Mouse (Mus musculus) adrenal gland, adult 2 months (tissue): Measurements from ENCODE around the gene Hcrtr1. TPM values are rescaled to one million over a fixed set of nuclear protein-coding genes. Genes with fewer than 3 reads are reported as not detected.
A peak's percentile ranks its signal among the peaks of the same experiment; 100 is the strongest.

Experiments used
- DNase-seq: peaks from one replicate; pipeline ENCODE4 v3.0.0; 2021
- polyA plus RNA-seq: library from polyadenylated mRNA; depleted of rRNA; stranded (reverse); fragments of >200 nt; gene quantifications from 2 replicates; pipeline ENCODE4 v1.2.3, GENCODE M21; 2012
- total RNA-seq, 2 experiments: library from RNA; stranded (reverse); gene quantifications; 2 replicates each; pipeline ENCODE4 v1.2.3; 2021

Hcrtr1 gene
- total and polyA plus RNA-seq, 3 experiments = 0.69 to 7.6 (median 0.86) TPM

- DNase-seq = peak; percentile 96
Observed at GRCm38 (mm10) chr4:130168280-130169183, 29.4 kb upstream of the Hcrtr1 start.

GRCm38 (mm10) chr4:130167814-130168213 lies 28.7 kb upstream of the Hcrtr1 start:
- no peak for DNase-seq

DNA sequence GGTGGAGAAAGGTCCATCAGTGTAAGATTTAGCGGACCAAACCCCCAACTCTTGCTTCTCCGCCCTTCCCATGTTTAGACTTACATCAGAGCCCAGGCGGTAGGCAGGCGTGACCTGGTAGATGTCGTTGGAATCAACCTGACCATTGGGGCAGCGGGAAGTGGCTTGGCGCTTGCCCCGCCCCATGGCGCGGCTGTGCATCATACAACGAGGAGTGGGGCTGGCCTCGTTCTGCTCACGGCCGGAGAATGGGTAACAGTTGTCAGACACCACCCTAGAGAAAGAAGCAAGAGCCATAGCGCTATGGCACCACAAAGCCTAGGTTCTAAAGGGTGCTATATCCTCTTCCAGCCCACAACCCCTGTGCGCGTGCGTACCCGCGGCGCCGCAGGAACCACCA lies 28.2 kb upstream of the Hcrtr1 start:
- DNase-seq = no peak

- peak; percentile 63 for DNase-seq
Observed at GRCm38 (mm10) chr4:130166592-130166991, 27.4 kb upstream of the Hcrtr1 start.

DNA sequence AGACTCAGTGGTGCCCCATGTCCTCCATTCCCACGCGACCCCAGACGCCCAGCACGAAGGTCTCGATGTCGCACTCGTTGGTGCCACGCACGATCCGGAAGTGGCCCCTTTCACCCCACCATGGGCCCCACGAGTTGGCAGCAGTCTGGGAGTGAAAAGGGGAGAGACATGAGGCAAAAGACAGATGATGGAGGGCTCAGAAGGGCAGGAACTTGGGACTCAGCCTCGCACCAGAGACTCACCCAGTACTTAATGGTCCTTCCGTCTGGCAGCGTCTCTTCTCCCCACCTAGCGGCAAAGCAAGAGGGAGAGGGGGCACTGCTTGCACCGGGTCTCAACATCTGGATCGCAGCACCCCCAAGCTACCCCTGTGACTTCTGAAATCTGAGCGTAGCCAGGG lies 26.9 kb upstream of the Hcrtr1 start:
- no peak for DNase-seq

DNA sequence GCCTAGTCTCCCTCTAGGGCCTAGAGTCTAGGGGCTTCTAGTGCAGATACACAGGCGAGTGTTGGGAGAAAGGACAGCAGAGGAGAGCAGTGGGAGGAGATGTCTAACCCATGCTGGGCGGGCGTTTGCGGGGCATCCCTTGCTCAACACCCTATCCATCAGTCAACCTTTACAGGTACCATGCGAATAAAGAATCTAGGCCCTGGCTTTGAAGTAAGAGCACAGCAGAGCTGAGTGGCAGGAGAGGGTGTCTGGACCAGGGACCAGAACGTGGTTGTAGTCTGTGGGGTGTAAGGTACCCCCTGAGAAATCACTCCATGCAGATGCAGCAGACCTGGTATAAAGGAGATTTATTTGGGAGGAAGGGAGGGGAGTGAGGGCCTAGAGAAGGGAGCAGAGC lies 25.0 kb upstream of the Hcrtr1 start:
- no peak for DNase-seq

- peak; percentile 85 for DNase-seq
Observed at GRCm38 (mm10) chr4:130163391-130163861, 24.3 kb upstream of the Hcrtr1 start.

DNA sequence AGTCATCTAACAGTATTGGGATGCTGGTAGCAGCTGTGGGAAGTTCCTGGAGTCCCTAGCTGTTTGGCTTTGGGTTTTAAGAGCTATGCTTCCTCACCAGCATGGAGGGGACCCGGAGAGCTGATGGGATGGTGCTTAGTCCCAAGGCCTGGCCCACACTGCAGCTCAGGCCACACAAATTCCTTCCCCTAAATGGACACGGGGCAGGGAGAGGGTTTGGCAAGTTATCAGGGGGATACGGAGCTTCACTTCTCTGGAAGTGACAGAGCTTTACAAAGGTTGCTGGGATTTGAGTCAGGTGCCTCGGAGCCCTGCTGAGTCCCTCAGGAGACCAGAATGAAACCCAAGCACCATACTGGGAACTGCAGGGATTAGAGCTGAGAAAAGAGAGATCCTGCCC lies 22.2 kb upstream of the Hcrtr1 start:
- DNase-seq = no peak

DNA sequence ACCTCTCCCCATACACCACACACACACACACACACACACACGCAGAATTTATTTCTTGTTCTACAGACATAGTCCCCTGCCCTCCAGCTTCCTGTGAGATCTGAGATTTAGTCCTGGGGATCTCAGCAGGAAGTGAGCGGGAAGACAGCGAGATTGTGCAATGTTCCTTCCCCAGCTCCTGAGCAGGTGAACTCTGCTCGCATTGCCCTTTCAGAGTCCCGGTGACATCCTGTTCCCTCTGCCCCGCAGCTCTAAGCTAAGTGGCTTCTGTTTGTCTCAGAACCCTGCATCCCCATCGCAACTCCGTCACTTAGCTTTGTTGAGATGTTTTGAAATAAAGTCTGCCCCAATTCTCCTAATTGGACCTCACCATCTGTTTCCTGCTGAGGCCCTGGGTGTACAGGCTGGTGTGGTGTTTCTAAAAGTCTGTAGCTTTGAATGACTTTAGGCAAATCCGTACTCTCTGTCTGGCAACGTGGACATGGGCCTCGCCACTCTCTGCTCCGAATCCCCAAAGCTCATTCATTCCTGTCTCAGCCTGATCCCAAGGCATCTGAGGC lies 17.7 kb upstream of the Hcrtr1 start:
- no peak for DNase-seq

GRCm38 (mm10) chr4:130154250-130154649 lies 15.1 kb upstream of the Hcrtr1 start:
- DNase-seq = no peak

GRCm38 (mm10) chr4:130148405-130148804 lies 9.2 kb upstream of the Hcrtr1 start:
- no peak for DNase-seq

DNA sequence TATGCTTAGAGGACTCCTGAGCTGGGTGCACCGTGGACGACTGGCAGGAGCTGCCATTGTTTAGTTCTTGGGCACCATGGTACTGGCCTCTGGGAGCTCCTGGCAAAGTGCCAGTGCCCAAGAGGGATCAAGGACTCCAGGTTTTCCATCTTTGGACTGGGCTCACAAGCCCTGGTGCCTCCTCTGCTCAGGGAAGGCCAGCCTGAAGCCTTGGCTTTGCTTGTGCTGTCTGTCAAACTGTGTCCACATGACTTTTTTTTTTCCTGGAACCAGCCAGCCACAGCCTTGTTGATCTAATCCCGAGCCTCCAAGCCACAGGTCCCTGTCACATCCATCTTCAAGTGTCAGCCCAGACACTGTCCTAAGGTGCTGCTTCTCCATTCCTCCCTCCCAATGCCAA lies 2.6 kb upstream of the Hcrtr1 start:
- peak; percentile 76 for DNase-seq

DNA sequence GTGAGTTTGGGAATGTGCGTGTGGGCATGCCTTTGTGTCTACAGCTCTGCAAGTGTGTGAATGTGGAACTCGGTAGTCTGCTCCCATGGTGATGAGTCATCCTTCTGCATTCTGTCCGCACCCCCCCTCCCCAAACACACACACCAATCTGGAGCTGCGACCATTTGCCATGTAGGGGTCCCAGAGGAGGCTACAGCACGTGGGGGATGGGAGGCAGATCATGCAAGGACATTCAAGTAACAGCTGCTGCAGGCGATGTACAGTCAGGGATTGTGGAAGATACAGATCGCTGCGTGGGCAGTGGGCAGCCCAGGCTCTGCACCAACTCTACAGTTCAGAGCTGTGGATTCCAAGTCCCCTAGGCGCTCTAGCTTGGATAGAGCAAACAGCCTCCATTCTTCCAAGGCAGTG lies 1.8 kb upstream of the Hcrtr1 start:
- DNase-seq = no peak

DNA sequence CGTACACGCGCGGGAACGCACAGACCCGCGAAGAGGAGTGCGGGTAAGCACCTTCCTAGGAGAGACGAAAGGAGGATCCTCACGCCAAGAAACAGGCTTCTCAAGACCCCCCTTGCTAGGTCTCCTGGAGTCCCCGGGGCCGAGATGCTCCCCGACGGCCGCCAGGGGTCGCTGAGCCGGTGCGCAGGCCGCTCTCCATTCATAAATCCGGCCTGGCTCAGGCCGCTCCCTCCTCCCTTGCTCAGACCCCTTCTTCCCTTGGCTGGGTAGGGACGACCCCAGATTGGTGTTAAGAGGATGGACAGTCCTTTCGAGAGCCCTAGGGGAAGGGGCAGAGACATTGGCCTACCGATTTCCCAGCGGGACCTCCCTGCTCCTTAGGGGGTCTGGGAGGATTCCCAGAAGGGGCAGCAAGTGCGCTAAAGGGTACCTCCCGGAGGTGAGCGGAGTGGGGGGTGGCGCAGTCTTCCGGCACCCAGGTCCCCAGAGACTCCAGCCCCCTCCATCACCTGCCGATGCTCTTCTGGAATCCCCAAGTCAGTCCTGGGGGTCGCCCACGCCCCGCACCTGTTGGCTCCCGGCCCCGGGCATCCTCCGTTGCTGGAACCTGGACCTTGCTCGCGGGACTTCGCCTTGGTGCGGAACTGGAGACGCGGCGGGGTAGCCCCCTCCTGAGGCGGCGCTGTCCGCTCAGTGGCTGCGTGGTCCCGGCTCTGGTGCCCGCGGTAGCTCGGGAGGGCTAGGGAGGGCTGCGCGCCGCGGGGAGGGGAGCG lies 532 bp downstream of the Hcrtr1 start:
- DNase-seq = peak; percentile 78

DNA sequence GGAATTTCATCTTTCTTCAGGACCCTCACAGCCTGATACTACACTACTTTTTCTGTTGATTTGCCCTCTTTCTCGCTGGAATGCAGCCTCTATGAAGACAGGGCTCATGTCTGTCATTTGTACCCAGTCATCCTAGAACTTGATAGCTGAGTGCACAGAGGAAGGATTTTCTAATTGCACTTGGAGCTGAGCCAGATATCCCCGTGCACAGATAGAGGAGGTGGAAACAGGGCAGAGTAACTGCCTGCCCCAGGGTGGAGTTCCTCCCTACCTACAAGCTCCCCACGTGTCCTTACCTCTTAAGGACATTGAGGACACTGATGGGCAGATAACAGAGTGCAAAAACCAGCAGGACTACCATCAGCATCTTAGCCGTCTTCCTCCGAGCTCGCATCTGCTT lies 5.8 kb downstream of the Hcrtr1 start:
- no peak for DNase-seq

GRCm38 (mm10) chr4:130131448-130132105 lies 7.6 kb downstream of the Hcrtr1 start:
- DNase-seq = no peak

DNA sequence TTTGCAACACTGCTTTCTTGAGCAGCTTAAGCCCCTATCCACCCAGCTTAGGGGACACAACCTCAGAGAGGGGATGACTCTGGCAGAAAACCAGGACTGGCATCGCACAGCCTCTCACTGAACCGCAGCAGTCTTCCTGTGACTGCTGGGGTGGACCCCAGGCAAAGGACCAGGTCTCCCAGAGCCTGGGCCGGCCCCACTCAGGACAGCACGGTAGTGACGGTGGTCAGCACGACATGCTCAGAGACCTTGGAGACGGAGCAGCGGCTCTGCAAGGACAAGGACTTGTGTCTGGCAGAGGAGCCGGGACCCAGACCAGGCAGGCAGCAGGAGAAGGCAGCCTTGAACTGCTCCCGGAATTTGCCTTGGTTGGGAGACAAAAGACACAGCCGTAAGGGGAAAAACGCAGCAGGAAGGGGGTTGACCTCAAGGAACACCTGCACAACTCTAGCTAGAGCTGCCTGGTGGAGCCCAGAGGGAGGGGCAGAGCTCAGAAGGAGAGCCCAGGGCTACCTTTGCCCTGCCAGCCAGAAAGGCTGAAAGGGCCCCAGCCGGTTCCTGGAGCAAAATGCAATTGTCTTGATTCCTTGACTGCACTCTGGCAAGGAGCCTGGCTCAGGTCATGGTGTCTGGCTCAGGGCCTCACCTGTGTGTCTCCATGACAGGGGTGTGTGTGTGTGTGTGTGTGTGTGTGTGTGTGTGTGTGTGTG lies 8.4 kb downstream of the Hcrtr1 start:
- peak; percentile 67 for DNase-seq

DNA sequence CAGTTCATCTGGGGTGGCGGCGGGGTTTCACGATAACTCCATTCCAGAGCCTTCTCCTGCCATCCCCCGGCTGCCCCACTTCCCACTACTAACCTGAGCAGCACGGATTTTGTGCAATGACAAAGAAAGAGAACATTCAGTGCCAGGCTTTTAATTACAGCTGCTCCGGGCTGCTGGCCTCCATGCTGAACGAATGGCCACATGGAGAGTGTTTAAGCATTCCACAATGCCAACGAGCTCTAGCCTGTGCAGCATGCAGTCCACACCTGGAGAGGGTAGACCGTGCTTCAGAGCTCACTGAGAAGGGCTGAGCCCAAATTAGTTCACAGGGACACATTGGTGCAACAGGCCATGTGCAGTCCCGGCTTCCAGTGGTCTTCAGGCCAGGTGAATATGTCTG lies 9.1 kb downstream of the Hcrtr1 start:
- DNase-seq = no peak

- DNase-seq = no peak
Observed at GRCm38 (mm10) chr4:130128907-130129306, 10.3 kb downstream of the Hcrtr1 start.

DNA sequence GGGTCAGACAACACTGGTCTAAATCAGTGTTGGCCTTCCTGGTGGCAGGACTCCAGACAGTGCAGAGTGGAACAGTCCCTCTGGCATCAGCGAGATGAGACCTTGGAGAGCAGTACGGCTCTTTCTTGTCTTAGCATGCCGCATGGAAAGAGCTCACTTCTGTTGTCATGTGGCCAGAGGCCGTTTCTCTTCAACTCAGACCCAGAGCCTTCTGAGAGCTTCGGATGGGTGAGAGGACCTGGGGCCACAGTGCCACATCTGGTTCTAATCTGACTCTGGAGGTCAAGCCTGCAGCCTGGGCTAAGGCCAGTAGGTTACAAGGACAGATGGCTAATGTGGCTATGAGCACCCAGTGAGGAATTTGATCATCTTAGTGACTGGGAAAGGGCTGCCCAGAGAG lies 13.2 kb downstream of the Hcrtr1 start:
- peak; percentile 84 for DNase-seq

- no peak for DNase-seq
Observed at GRCm38 (mm10) chr4:130125164-130125563, 14.0 kb downstream of the Hcrtr1 start.

DNA sequence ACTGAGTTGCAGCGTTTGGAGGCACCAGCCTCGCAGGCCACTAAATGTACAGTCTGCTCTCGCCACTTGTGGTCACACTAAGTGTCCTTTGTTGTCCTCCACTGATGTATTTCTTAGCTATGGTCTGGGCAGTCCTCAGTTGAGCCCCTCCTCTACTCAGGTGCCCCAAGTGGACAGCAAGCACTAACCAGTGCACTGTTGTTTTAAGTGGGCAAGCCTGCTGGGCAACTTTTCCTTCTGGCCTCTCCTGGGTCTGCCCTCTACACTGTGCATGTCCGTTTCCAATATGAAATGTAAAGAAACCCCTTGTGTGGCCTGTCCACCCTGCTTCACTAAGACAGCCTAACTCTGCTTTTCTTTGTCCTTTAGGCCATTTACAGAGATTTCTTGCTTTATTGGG lies 15.0 kb downstream of the Hcrtr1 start:
- DNase-seq = no peak
